Mouse (Mus musculus) olfactory bulb, adult 2 months (tissue): Measurements from ENCODE around the gene Nhej1. TPM values are rescaled to one million over a fixed set of nuclear protein-coding genes. Genes with fewer than 3 reads are reported as not detected.

Experiments
- H3K27ac ChIP-seq: fragments of 200-500 bp; 2 replicates; pipeline ENCODE4 v1.5.1; 2012; ENCODE audit warnings: low read depth, low read length; ENCODE audit not compliant: insufficient read depth
- H3K4me1 ChIP-seq: fragments of 200-500 bp; 2 replicates; pipeline ENCODE4 v1.6.1; 2012; ENCODE audit warnings: low read length; ENCODE audit not compliant: control insufficient read depth, insufficient read depth
- H3K4me3 ChIP-seq: fragments of 200-500 bp; 2 replicates; pipeline ENCODE4 v1.5.1; 2012; ENCODE audit warnings: mild to moderate bottlenecking, low read depth, low read length, moderate library complexity; ENCODE audit not compliant: insufficient read depth
- CTCF ChIP-seq: fragments of 200-500 bp; IDR thresholded peaks from 2 replicates; pipeline ENCODE4 v1.5.1; 2012; ENCODE audit warnings: low read depth, mild to moderate bottlenecking, low read length, moderate library complexity; ENCODE audit not compliant: insufficient read depth
- POLR2A ChIP-seq: fragments of 200-500 bp; IDR thresholded peaks from 2 replicates; pipeline ENCODE4 v1.6.1; 2012; ENCODE audit warnings: mild to moderate bottlenecking, low read depth, low read length, moderate library complexity; ENCODE audit not compliant: insufficient read depth
- WGBS: fragments of 180-500 bp; shearing (Covaris S2); methylation state at CpG from one replicate; pipeline ENCODE4 v1.1.7; 2018; 5-methylcytosine and 5-hydroxymethylcytosine counted together
- polyA plus RNA-seq: library from polyadenylated mRNA; stranded (reverse); fragments of >200 nt; gene quantifications from 2 replicates; pipeline ENCODE4 v1.2.4, GENCODE M21; 2012; ENCODE audit warnings: low replicate concordance; ENCODE audit not compliant: missing spikeins, insufficient read depth, insufficient read length

Nhej1 gene
- polyA plus RNA-seq, 1 experiment: not detected

GRCm38 (mm10) chr1:75006016-75006415 is 119.0 kb downstream of the Nhej1 start:
- no peaks in the 10 kb centered on the region for H3K4me1 ChIP-seq
- no peak overlapping the region for H3K27ac ChIP-seq
- no peak overlapping the region for H3K4me3 ChIP-seq
- TF ChIP-seq POLR2A (no peak), CTCF (no peak)
- WGBS: 43% methylated on average over 4 of the region's 4 CpGs

GRCm38 (mm10) chr1:75001183-75001582 is 123.8 kb downstream of the Nhej1 start:
- H3K27ac ChIP-seq: no peak overlapping the region
- TF ChIP-seq CTCF (no peak), POLR2A (no peak)
- no peak overlapping the region for H3K4me3 ChIP-seq
- WGBS: 60% methylated on average over 6 of the region's 6 CpGs
- no peaks in the 10 kb centered on the region for H3K4me1 ChIP-seq

- H3K4me3 ChIP-seq: no peak overlapping the region
- WGBS: 3% methylated on average over 1 of the region's 1 CpGs
Observed at GRCm38 (mm10) chr1:75000496-75000895, 124.5 kb downstream of the Nhej1 start.

GRCm38 (mm10) chr1:74999173-74999572 is 125.8 kb downstream of the Nhej1 start:
- TF ChIP-seq CTCF (no peak), POLR2A (no peak)
- H3K4me1 ChIP-seq: no peaks in the 10 kb centered on the region
- H3K4me3 ChIP-seq: no peak overlapping the region
- WGBS: 91% methylated on average over 5 of the region's 5 CpGs
- H3K27ac ChIP-seq: no peak overlapping the region

More at GRCm38 (mm10) chr1:75000496-75000895, 124.5 kb downstream of the Nhej1 start:
- H3K27ac ChIP-seq: no peak overlapping the region
- TF ChIP-seq POLR2A (no peak), CTCF (no peak)
- no peaks in the 10 kb centered on the region for H3K4me1 ChIP-seq

- H3K4me3 ChIP-seq: no peak overlapping the region
- H3K27ac ChIP-seq: no peak overlapping the region
- 86% methylated on average over 2 of the region's 2 CpGs for WGBS
- TF ChIP-seq POLR2A: no peak
- no peak for TF ChIP-seq CTCF
- H3K4me1 ChIP-seq: no peaks in the 10 kb centered on the region
Observed at GRCm38 (mm10) chr1:74997231-74997630, 127.8 kb downstream of the Nhej1 start.

- Histone ChIP-seq H3K4me1 (no peaks in the 10 kb centered on the region), H3K4me3 (no peak overlapping the region), H3K27ac (no peak overlapping the region)
- TF ChIP-seq CTCF (no peak), POLR2A (no peak)
- 89% methylated on average over 8 of the region's 8 CpGs for WGBS
Observed at GRCm38 (mm10) chr1:74977001-74977400, 148.0 kb downstream of the Nhej1 start.

- TF ChIP-seq CTCF (no peak), POLR2A (no peak)
Observed at GRCm38 (mm10) chr1:74975936-74976335, 149.1 kb downstream of the Nhej1 start.

GRCm38 (mm10) chr1:74973590-74973989 is 151.4 kb downstream of the Nhej1 start:
- WGBS: 92% methylated on average over 6 of the region's 6 CpGs
- H3K4me1 ChIP-seq: no peaks in the 10 kb centered on the region
- TF ChIP-seq CTCF (no peak), POLR2A (no peak)
- H3K4me3 ChIP-seq: no peak overlapping the region
- H3K27ac ChIP-seq: no peak overlapping the region

More at GRCm38 (mm10) chr1:74975936-74976335, 149.1 kb downstream of the Nhej1 start:
- Histone ChIP-seq H3K27ac (no peak overlapping the region), H3K4me3 (no peak overlapping the region), H3K4me1 (no peaks in the 10 kb centered on the region)
- 93% methylated on average over 1 of the region's 1 CpGs for WGBS

GRCm38 (mm10) chr1:74971353-74972050 is 153.5 kb downstream of the Nhej1 start:
- Histone ChIP-seq H3K4me3 (no peak overlapping the region), H3K27ac (no peak overlapping the region), H3K4me1 (no peaks in the 10 kb centered on the region)
- WGBS: 72% methylated on average over 4 of the region's 4 CpGs
- TF ChIP-seq CTCF: no peak
- TF ChIP-seq POLR2A: no peak
